Mouse (Mus musculus) erythroblast, adult 5-6 weeks (primary cell): ENCODE results near the gene Pus7l. TPM values are rescaled to one million over a fixed set of nuclear protein-coding genes. Genes with fewer than 3 reads are reported as not detected.

ENCODE experiments used
- ATAC-seq: replicated peaks from 2 replicates; pipeline ENCODE4 v1.8.0; 2016; ENCODE audit warnings: moderate number of reproducible peaks, mild to moderate bottlenecking, moderate TSS enrichment, inconsistent platforms; ENCODE audit not compliant: poor library complexity, low FRiP score, severe bottlenecking
- total RNA-seq, 2 experiments: library from RNA; stranded (forward) in 1 of 2; stranded (reverse) in 1 of 2; fragments of 150-400 nt in 1 of 2; fragments of 200-764, 138-1000 nt in 1 of 2; gene quantifications; 2 replicates each; pipeline versions ENCODE4 v1.2.3 to v1.2.4; 2015 to 2017; ENCODE audit warnings: low replicate concordance in 2 of 2

Pus7l gene
- total RNA-seq, 2 experiments from 2014 or later, result 0.19 to 0.43 TPM

GRCm38 (mm10) chr15:94480248-94480647 lies 63.1 kb downstream of the Pus7l start:
- ATAC-seq, result no peak

- no peak for ATAC-seq
Measured at GRCm38 (mm10) chr15:94479513-94480136, 63.7 kb downstream of the Pus7l start.

GRCm38 (mm10) chr15:94478706-94479105 lies 64.6 kb downstream of the Pus7l start:
- no peak for ATAC-seq

DNA sequence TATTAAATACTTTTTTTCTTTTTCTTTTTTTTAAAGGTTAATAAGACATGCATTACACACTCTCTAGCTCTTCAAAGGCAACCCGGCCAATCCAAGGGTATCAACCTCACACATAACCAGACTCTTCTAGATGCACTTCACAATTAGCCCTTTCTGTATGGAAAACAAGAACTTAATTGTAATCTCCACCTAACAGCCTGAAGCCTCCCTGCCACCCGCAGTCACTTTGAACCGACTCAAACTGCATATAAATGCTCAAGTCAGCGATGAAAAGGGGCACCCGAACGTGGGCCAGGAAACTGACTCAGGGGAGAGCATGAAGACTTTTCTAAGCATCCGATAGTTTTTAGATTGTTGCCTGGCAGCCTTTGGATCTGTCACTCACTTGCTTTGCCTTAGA lies 66.1 kb downstream of the Pus7l start:
- no peak for ATAC-seq

DNA sequence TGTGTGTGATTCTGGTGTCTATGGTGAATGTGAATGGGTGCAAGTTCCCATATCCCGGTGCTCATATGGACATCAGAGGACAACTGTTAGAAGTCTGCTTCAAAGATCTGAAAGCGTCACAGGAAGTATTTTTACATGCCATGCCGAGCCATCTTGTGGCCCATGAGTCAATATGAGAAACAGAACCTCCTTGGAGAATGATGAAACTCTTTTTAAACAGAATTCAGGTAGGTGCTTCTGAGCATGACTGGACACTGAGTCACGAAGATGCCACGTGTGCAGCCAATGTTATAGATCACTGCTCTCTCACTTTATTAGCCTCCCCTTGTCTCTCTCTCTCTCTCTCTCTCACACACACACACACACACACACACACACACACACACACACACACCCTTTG lies 67.4 kb downstream of the Pus7l start:
- ATAC-seq, result no peak

Other genes with a start within 250 kb of the Pus7l start
- not detected in 2 replicates for gene Adamts20, start 78.1 kb downstream of the Pus7l start, total RNA-seq (2015; ENCODE audit: low replicate concordance)
- gene Adamts20, start 78.1 kb downstream of the Pus7l start, total RNA-seq (2017; ENCODE audit: low replicate concordance), result not detected in 2 replicates
- 2.1 and 8.6 TPM in 2 replicates for gene Irak4, start 96 bp upstream of the Pus7l start, total RNA-seq (2015; ENCODE audit: low replicate concordance)
- 3.5 and 5.1 TPM in 2 replicates for gene Irak4, start 96 bp upstream of the Pus7l start, total RNA-seq (2017; ENCODE audit: low replicate concordance)
- gene Twf1, start 46.3 kb upstream of the Pus7l start, total RNA-seq (2015; ENCODE audit: low replicate concordance), result 11.5 and 19.4 TPM in 2 replicates
- 9.2 and 9.9 TPM in 2 replicates for gene Twf1, start 46.3 kb upstream of the Pus7l start, total RNA-seq (2017; ENCODE audit: low replicate concordance)
- not detected in 2 replicates for gene Tmem117, start 85.7 kb upstream of the Pus7l start, total RNA-seq (2015; ENCODE audit: low replicate concordance)
- not detected in 2 replicates for gene Tmem117, start 85.7 kb upstream of the Pus7l start, total RNA-seq (2017; ENCODE audit: low replicate concordance)